Mouse (Mus musculus): ENCODE data around the gene Pde4a. TPM values are rescaled to one million over a fixed set of nuclear protein-coding genes. Genes with fewer than 3 reads are reported as not detected.

Pde4a gene
- polyA plus RNA-seq, 1 experiment from 2014 or later = 6.7 TPM

DNA sequence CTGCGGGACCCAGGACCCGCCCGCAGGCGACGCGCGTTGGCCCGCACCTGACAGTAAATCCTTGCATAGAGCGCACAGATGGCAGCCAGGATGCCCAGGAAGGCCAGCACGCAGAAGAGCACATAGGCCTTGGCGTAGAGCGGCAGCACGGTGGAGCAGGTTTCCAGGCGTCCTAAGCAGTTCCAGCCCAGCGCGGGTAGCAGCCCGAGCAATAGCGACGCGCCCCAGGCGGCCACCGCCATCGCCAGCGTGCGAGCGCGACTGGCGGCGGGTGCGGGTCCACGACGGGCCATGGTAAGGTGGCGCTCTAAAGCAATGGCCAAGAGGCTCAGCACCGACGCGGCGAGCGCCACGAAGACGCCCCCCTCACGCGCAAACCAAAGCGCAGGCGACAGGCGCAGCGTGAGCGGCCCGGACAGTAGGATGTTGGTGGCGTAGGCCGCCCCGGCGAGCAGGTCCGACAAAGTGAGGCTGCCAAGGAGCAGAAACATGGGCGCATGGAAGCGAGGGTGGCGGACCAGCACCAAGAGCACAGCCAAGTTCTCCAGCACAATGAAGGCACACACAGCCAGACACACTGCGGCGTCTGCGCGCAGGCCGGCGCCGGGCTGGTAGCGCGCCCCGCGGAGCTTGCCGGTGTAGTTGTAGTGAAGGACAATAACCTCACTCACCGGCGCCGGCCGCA is 79.1 kb downstream of the Pde4a start:
- H3K36me3 ChIP-seq (ENCODE audit: control insufficient read depth, insufficient read depth, low read length) = no peaks in the 10 kb centered on the region
- whole genome bisulfite sequencing = 1% methylated on average over 72 of the region's 72 CpGs
- ATAC-seq (replicated peaks; ENCODE audit: low FRiP score, low TSS enrichment, low read depth) = no peak; the same call in 1 of the 2 replicates
- H3K4me3 ChIP-seq (ENCODE audit: low read depth, low read length) = peak overlapping the region; percentile 40
- peak overlapping the region; percentile 18; the same call in 1 of the 2 replicates for H3K9ac ChIP-seq (ENCODE audit: low read length)
- H3K27me3 ChIP-seq (replicated peaks; ENCODE audit: control insufficient read depth, insufficient read depth, low read length) = peaks cover 66% of the 10 kb centered on the region
- H3K4me1 ChIP-seq (replicated peaks; ENCODE audit: control insufficient read depth, insufficient read depth, low read length) = peaks cover 12% of the 10 kb centered on the region
- no peaks in the 10 kb centered on the region for H3K9me3 ChIP-seq (ENCODE audit: control insufficient read depth, low read length)
- no peak overlapping the region for H3K27ac ChIP-seq (ENCODE audit: low read depth)
- H3K4me2 ChIP-seq (ENCODE audit: low read length) = peak overlapping the region; percentile 73
- peak; percentile 78 for DNase-seq (ENCODE audit: low spot score)

DNA sequence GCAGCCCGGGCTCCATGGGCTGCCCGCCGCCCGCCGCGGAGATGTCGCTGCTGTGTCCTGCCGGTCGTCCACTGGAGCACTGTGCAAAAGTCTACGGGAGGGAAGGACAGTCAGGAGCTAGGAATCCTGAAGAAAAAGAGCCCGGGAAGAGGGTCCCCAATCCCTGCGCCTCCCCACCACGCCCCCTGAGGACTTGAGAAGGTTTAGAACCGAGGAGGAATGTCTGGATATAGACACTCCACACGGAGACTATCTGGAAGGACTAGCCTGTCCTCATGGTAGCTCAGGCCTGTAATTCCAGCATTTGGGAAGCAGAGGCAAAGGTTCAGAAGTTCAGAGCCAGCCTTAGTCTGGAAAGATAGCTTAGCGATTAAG is 79.6 kb downstream of the Pde4a start:
- Histone ChIP-seq H3K4me3 (ENCODE audit: low read depth, low read length) (peak overlapping the region; percentile 40), H3K27me3 (replicated peaks; ENCODE audit: control insufficient read depth, insufficient read depth, low read length) (peaks cover 71% of the 10 kb centered on the region), H3K4me2 (ENCODE audit: low read length) (peak overlapping the region; percentile 73), H3K9ac (ENCODE audit: low read length) (no peak overlapping the region), H3K4me1 (replicated peaks; ENCODE audit: control insufficient read depth, insufficient read depth, low read length) (peaks cover 11% of the 10 kb centered on the region), H3K36me3 (ENCODE audit: control insufficient read depth, insufficient read depth, low read length) (no peaks in the 10 kb centered on the region), H3K9me3 (ENCODE audit: control insufficient read depth, low read length) (no peaks in the 10 kb centered on the region), H3K27ac (ENCODE audit: low read depth) (no peak overlapping the region)
- no peak for ATAC-seq (replicated peaks; ENCODE audit: low FRiP score, low TSS enrichment, low read depth)
- 3% methylated on average over 16 of the region's 16 CpGs for WGBS
- DNase-seq (ENCODE audit: low spot score) = no peak

DNA sequence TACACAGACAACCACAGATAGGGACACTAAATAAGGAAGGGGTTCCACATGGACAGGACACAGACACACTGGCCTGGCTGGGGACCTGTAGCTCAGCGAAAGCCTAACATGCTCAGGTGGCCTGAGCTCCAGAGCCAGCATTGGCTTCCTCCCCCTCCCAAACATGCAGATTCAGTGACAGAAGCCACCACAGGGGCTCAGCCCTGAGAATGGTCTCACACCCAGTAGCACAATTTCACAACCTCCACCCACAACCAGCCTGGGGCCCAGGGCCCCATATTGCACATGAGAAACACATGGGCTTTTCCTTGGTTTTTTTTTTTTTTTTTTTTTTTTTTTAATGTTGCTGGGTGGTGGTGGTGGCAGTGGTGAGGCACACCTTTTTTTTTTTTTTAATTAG is 80.8 kb downstream of the Pde4a start:
- Histone ChIP-seq H3K27me3 (replicated peaks; ENCODE audit: control insufficient read depth, insufficient read depth, low read length) (peaks cover 84% of the 10 kb centered on the region), H3K36me3 (ENCODE audit: control insufficient read depth, insufficient read depth, low read length) (no peaks in the 10 kb centered on the region), H3K27ac (ENCODE audit: low read depth) (no peak overlapping the region), H3K4me3 (ENCODE audit: low read depth, low read length) (no peak overlapping the region), H3K4me2 (ENCODE audit: low read length) (no peak overlapping the region), H3K9me3 (ENCODE audit: control insufficient read depth, low read length) (no peaks in the 10 kb centered on the region), H3K4me1 (replicated peaks; ENCODE audit: control insufficient read depth, insufficient read depth, low read length) (peaks cover 11% of the 10 kb centered on the region), H3K9ac (ENCODE audit: low read length) (no peak overlapping the region)
- DNase-seq (ENCODE audit: low spot score) = no peak
- ATAC-seq (replicated peaks; ENCODE audit: low FRiP score, low TSS enrichment, low read depth) = no peak
- 72% methylated on average over 1 of the region's 1 CpGs for WGBS

DNA sequence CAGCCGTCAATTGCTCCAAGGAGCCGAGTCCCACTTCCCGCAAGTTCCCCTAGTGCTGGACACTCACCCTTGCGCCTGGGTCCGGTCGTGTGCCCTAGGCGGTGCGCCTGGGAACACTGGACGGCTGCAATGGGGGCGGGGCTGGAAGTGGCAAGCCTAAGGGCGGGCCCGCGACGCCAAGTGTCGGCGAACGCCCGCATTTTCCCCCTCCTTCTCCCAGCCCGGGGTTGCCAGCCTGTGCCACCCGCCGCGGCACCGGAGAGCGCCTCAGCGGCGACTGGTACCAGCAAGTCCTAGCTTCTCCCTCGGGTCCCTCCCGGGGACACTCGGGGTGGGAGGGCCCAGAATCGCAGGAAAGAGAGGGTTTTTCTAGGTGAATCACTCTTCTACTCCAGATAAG is 82.8 kb downstream of the Pde4a start, which contains the start of gene S1pr5:
TSS of gene S1pr5 (minus strand) at position 118 of the 400 bp plus-strand sequence.
- WGBS = 1% methylated on average over 30 of the region's 30 CpGs
- Histone ChIP-seq H3K27ac (ENCODE audit: low read depth) (no peak within 1 kb of the TSS), H3K27me3 (replicated peaks; ENCODE audit: control insufficient read depth, insufficient read depth, low read length) (peaks cover 90% of the 10 kb centered on the region), H3K9me3 (ENCODE audit: control insufficient read depth, low read length) (no peaks in the 10 kb centered on the region), H3K9ac (ENCODE audit: low read length) (no peak within 1 kb of the TSS), H3K4me3 (ENCODE audit: low read depth, low read length) (peak within 1 kb of the TSS; percentile 11; the same call in 1 of the 2 replicates), H3K36me3 (ENCODE audit: control insufficient read depth, insufficient read depth, low read length) (no peaks in the 10 kb centered on the region), H3K4me1 (replicated peaks; ENCODE audit: control insufficient read depth, insufficient read depth, low read length) (peaks cover 11% of the 10 kb centered on the region), H3K4me2 (ENCODE audit: low read length) (peak within 1 kb of the TSS; percentile 41)
- ATAC-seq (replicated peaks; ENCODE audit: low FRiP score, low TSS enrichment, low read depth) = no peak
- no peak for DNase-seq (ENCODE audit: low spot score)

DNA sequence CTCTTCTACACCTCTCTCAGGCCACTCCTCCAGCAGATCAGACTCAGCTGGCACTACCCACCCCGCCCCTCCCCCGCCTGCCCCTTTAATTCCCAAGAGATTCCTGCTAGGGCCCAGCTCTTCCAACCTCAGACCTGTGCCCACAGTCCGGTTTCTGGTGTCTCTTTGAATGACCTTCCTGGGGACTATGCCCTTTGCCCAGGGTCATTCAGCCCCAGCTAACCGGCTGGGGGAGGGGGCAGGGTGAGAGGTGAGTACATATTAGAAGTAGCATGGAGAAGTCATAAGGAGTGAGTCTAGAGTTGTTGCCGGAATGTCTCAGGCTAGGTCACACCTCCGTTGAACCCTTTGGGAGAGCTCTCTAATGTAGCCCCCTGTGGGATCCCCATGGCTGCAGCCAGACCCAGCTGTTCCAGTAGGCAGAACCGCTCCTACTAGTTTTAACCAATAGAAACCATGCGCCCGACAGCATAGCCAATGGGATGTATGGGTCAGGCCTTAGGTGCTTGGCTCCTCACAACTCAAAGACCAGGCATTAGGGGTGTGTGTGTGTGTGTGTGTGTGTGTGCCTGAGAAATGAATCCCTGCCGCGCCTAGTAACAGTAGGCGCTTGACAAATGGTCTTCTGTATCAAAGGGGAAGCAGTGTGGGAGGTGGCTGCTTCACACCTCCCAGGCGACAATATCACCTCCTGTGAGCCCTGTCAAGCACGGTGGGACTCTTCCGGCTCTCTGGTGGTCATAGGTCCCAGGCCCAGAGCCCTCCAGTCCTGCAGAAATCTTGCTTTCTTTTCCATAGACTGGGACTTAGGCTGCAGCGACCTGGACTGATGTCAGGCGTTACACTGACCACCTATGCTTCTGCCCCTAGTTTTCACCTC is 84.4 kb downstream of the Pde4a start:
- Histone ChIP-seq H3K27ac (ENCODE audit: low read depth) (no peak overlapping the region), H3K4me2 (ENCODE audit: low read length) (no peak overlapping the region), H3K27me3 (replicated peaks; ENCODE audit: control insufficient read depth, insufficient read depth, low read length) (peaks cover 75% of the 10 kb centered on the region), H3K4me1 (replicated peaks; ENCODE audit: control insufficient read depth, insufficient read depth, low read length) (peaks cover 2% of the 10 kb centered on the region; the same call in 1 of the 2 replicates), H3K9me3 (ENCODE audit: control insufficient read depth, low read length) (no peaks in the 10 kb centered on the region), H3K9ac (ENCODE audit: low read length) (no peak overlapping the region), H3K36me3 (ENCODE audit: control insufficient read depth, insufficient read depth, low read length) (no peaks in the 10 kb centered on the region), H3K4me3 (ENCODE audit: low read depth, low read length) (no peak overlapping the region)
- DNase-seq (ENCODE audit: low spot score) = no peak
- 21% methylated on average over 17 of the region's 17 CpGs for WGBS
- ATAC-seq (replicated peaks; ENCODE audit: low FRiP score, low TSS enrichment, low read depth) = no peak

DNA sequence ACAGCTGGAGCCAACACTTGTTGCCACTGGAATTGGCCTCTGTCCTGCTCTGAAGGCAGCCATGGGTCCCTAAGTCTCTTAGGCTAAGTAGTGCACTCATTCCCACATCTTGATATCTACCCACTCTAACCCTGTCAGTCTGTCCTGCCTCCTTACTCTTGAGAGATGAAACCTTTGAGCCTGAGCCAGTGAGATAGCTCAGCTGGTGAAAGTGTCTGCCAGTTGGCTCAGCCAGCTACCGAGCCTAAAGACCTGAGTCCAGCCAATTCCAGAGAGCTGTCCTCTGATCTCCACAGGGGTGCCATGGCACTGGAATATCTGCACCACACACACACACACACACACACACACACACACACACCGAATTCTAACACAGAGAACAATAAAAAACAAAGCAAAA is 85.0 kb downstream of the Pde4a start:
- Histone ChIP-seq H3K27me3 (replicated peaks; ENCODE audit: control insufficient read depth, insufficient read depth, low read length) (peaks cover 68% of the 10 kb centered on the region), H3K9me3 (ENCODE audit: control insufficient read depth, low read length) (no peaks in the 10 kb centered on the region), H3K36me3 (ENCODE audit: control insufficient read depth, insufficient read depth, low read length) (no peaks in the 10 kb centered on the region), H3K4me1 (replicated peaks; ENCODE audit: control insufficient read depth, insufficient read depth, low read length) (peaks cover 2% of the 10 kb centered on the region; the same call in 1 of the 2 replicates), H3K27ac (ENCODE audit: low read depth) (no peak overlapping the region), H3K4me2 (ENCODE audit: low read length) (no peak overlapping the region), H3K4me3 (ENCODE audit: low read depth, low read length) (no peak overlapping the region), H3K9ac (ENCODE audit: low read length) (no peak overlapping the region)
- ATAC-seq (replicated peaks; ENCODE audit: low FRiP score, low TSS enrichment, low read depth) = no peak
- DNase-seq (ENCODE audit: low spot score) = no peak
- 51% methylated on average over 2 of the region's 2 CpGs for WGBS

DNA sequence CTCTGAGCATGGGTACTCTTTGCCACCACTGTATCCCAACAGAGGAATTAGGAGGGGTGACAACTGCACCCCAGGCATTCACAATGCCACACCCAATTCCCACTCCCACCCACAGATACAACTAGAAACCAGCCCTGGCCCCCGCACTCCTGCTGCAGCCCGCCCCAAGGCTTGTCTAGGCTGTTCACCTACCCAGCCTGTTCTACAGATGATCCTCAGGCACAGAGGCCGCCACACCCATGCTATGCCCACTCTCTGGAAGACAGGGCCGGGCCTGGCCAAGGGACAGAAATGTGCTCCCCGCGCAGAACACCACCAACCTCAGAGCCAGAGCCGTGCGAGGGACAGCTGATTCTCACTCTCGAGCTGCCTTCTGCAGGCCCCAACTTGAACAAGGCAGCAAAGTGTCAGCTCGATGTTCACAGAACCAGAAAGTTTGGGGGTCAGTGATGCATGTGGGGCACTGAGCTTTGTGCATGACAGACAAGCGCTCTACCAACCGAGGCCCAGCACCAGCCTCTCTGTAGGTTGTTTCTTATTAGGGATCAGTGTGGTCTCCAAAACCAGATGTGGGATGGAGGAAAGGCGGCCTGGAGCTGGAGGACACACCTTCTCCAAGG is 85.7 kb downstream of the Pde4a start:
- peaks cover 61% of the 10 kb centered on the region for H3K27me3 ChIP-seq (replicated peaks; ENCODE audit: control insufficient read depth, insufficient read depth, low read length)
- H3K27ac ChIP-seq (ENCODE audit: low read depth) = no peak overlapping the region
- no peaks in the 10 kb centered on the region for H3K9me3 ChIP-seq (ENCODE audit: control insufficient read depth, low read length)
- DNase-seq (ENCODE audit: low spot score) (no peak), ATAC-seq (replicated peaks; ENCODE audit: low FRiP score, low TSS enrichment, low read depth) (no peak)
- no peak overlapping the region for H3K4me3 ChIP-seq (ENCODE audit: low read depth, low read length)
- no peak overlapping the region for H3K9ac ChIP-seq (ENCODE audit: low read length)
- 55% methylated on average over 13 of the region's 13 CpGs for WGBS
- no peaks in the 10 kb centered on the region for H3K36me3 ChIP-seq (ENCODE audit: control insufficient read depth, insufficient read depth, low read length)
- H3K4me2 ChIP-seq (ENCODE audit: low read length) = no peak overlapping the region
- H3K4me1 ChIP-seq (replicated peaks; ENCODE audit: control insufficient read depth, insufficient read depth, low read length) = peaks cover 2% of the 10 kb centered on the region; the same call in 1 of the 2 replicates

DNA sequence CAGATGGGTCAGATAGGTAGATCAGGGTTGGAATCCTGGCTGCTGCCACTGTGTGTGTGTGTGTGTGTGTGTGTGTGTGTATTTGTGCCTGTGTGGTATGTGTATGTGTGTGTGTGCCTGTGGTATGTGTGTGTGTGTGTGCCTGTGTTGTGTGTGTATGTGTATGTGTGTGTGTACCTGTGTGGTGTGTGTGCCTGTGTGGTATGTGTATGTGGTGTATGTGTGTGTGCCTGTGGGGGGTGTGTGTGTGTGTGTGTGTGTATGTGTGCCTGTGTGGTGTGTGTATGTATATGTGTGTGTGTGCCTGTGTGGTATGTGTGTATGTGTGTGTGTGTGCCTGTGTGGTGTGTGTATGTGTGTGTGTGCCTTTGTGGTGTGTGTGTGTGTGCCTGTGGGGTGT is 89.2 kb downstream of the Pde4a start:
- no peak overlapping the region for H3K4me2 ChIP-seq (ENCODE audit: low read length)
- no peaks in the 10 kb centered on the region for H3K9me3 ChIP-seq (ENCODE audit: control insufficient read depth, low read length)
- H3K27ac ChIP-seq (ENCODE audit: low read depth) = no peak overlapping the region
- H3K4me3 ChIP-seq (ENCODE audit: low read depth, low read length) = no peak overlapping the region
- H3K27me3 ChIP-seq (replicated peaks; ENCODE audit: control insufficient read depth, insufficient read depth, low read length) = peaks cover 31% of the 10 kb centered on the region
- ATAC-seq (replicated peaks; ENCODE audit: low FRiP score, low TSS enrichment, low read depth) (no peak), DNase-seq (ENCODE audit: low spot score) (no peak)
- no peaks in the 10 kb centered on the region for H3K36me3 ChIP-seq (ENCODE audit: control insufficient read depth, insufficient read depth, low read length)
- H3K4me1 ChIP-seq (replicated peaks; ENCODE audit: control insufficient read depth, insufficient read depth, low read length) = no peaks in the 10 kb centered on the region; the same call in 1 of the 2 replicates
- no peak overlapping the region for H3K9ac ChIP-seq (ENCODE audit: low read length)

Data from intestine, embryonic 14.5 days (tissue).